Mouse (Mus musculus) MEL (cell line): ENCODE data around the gene Trim63. TPM values are rescaled to one million over a fixed set of nuclear protein-coding genes. Genes with fewer than 3 reads are reported as not detected.

Experiments
- DNase-seq: peaks from one replicate; pipeline ENCODE4 v3.0.0; 2011; ENCODE audit warnings: low read depth, low spot score
- H3K27ac ChIP-seq: 2 replicates; pipeline ENCODE4 v1.5.1; 2012; ENCODE audit warnings: low read depth, mild to moderate bottlenecking, control low read depth, low read length, moderate library complexity; ENCODE audit not compliant: control insufficient read depth
- H3K27me3 ChIP-seq, 2 experiments: fragments of 150-350 bp in 1 of 2; sonication (generic) in 1 of 2; 2 replicates each; pipeline ENCODE4 v1.6.1; 2012; ENCODE audit warnings: low read length in 2 of 2, mild to moderate bottlenecking in 2 of 2, improper control_type of control experiment in 1 of 2, moderate library complexity in 1 of 2; ENCODE audit not compliant: insufficient read depth in 2 of 2, control insufficient read depth in 1 of 2
- H3K36me3 ChIP-seq, 2 experiments: 2 replicates each; pipeline ENCODE4 v1.6.1; 2012 to 2014; ENCODE audit warnings: low read length in 2 of 2, improper control_type of control experiment in 1 of 2, inconsistent platforms in 1 of 2, mild to moderate bottlenecking in 1 of 2; ENCODE audit not compliant: insufficient read depth in 2 of 2, control insufficient read depth in 1 of 2
- H3K4me1 ChIP-seq, 2 experiments: fragments of 150-350 bp in 1 of 2; sonication (generic) in 1 of 2; 2 replicates each; pipeline ENCODE4 v1.6.1; 2012; ENCODE audit warnings: low read length in 2 of 2, improper control_type of control experiment in 1 of 2, mild to moderate bottlenecking in 1 of 2; ENCODE audit not compliant: insufficient read depth in 2 of 2, control insufficient read depth in 1 of 2
- H3K4me3 ChIP-seq, 2 experiments: fragments of 150-350 bp in 1 of 2; sonication (generic) in 1 of 2; 2 replicates each; pipeline ENCODE4 v1.5.1; 2012; ENCODE audit warnings: low read depth in 2 of 2, low read length in 2 of 2, mild to moderate bottlenecking in 2 of 2, moderate library complexity in 2 of 2, control low read depth in 1 of 2, improper control_type of control experiment in 1 of 2; ENCODE audit not compliant: control insufficient read depth in 1 of 2, insufficient read depth in 1 of 2
- H3K79me2 ChIP-seq: 2 replicates; pipeline ENCODE4 v1.6.1; 2012; ENCODE audit warnings: mild to moderate bottlenecking, low read length, moderate library complexity; ENCODE audit not compliant: control insufficient read depth, poor library complexity, insufficient read depth
- H3K9ac ChIP-seq: 2 replicates; pipeline ENCODE4 v1.6.1; 2012; ENCODE audit warnings: low read depth, mild to moderate bottlenecking, control low read depth, low read length, moderate library complexity; ENCODE audit not compliant: control insufficient read depth, poor library complexity, severe bottlenecking
- H3K9me3 ChIP-seq: fragments of 150-350 bp; sonication (generic); replicated peaks from 2 replicates; pipeline ENCODE4 v1.6.1; 2012; ENCODE audit warnings: mild to moderate bottlenecking, low read length, improper control_type of control experiment, moderate library complexity; ENCODE audit not compliant: insufficient read depth
- BHLHE40 ChIP-seq: IDR thresholded peaks from 2 replicates; pipeline ENCODE4 v1.6.1; 2012; ENCODE audit warnings: low read depth, mild to moderate bottlenecking, inconsistent platforms, low read length, improper control_type of control experiment, borderline replicate concordance
- CHD1 ChIP-seq: IDR thresholded peaks from 2 replicates; pipeline ENCODE4 v1.6.1; 2012; ENCODE audit warnings: low read depth, mild to moderate bottlenecking, inconsistent platforms, low read length, improper control_type of control experiment
- CHD2 ChIP-seq: IDR thresholded peaks from 2 replicates; pipeline ENCODE4 v1.6.1; 2011; ENCODE audit warnings: low read length, improper control_type of control experiment
- CTCF ChIP-seq, 3 experiments: IDR thresholded peaks in 2 of 3; conservative IDR thresholded peaks in 1 of 3; 2 replicates each; pipeline ENCODE4 v1.5.1; 2011 to 2012; ENCODE audit warnings: low read length in 3 of 3, low read depth in 2 of 3, mild to moderate bottlenecking in 2 of 3, improper control_type of control experiment in 1 of 3, inconsistent platforms in 1 of 3, mixed read lengths in 1 of 3, moderate library complexity in 1 of 3; ENCODE audit not compliant: control insufficient read depth in 1 of 3, insufficient read depth in 1 of 3, poor library complexity in 1 of 3, severe bottlenecking in 1 of 3
- EP300 ChIP-seq, 2 experiments: IDR thresholded peaks; 2 replicates each; pipeline ENCODE4 v1.6.1; 2011; ENCODE audit warnings: improper control_type of control experiment in 2 of 2, low read length in 2 of 2, low read depth in 1 of 2, mild to moderate bottlenecking in 1 of 2
- HCFC1 ChIP-seq: IDR thresholded peaks from 2 replicates; pipeline ENCODE4 v1.6.1; 2012; ENCODE audit warnings: low read depth, mild to moderate bottlenecking, inconsistent platforms, low read length, improper control_type of control experiment, moderate library complexity
- JUND ChIP-seq: IDR thresholded peaks from 2 replicates; pipeline ENCODE4 v1.6.1; 2011; ENCODE audit warnings: low read depth, mild to moderate bottlenecking, improper control_type of control experiment, low read length
- MAFK ChIP-seq: IDR thresholded peaks from 2 replicates; pipeline ENCODE4 v1.6.1; 2011; ENCODE audit warnings: low read depth, mild to moderate bottlenecking, low read length, improper control_type of control experiment, borderline replicate concordance
- MAX ChIP-seq: IDR thresholded peaks from 2 replicates; pipeline ENCODE4 v1.6.1; 2011; ENCODE audit warnings: low read length, improper control_type of control experiment
- MAZ ChIP-seq: IDR thresholded peaks from 2 replicates; pipeline ENCODE4 v1.6.1; 2012; ENCODE audit warnings: low read depth, mild to moderate bottlenecking, inconsistent platforms, low read length, improper control_type of control experiment
- MXI1 ChIP-seq: IDR thresholded peaks from 2 replicates; pipeline ENCODE4 v1.6.1; 2011; ENCODE audit warnings: mild to moderate bottlenecking, low read depth, low read length, improper control_type of control experiment
- MYB ChIP-seq: IDR thresholded peaks from 2 replicates; pipeline ENCODE4 v1.6.1; 2011; ENCODE audit warnings: mild to moderate bottlenecking, low read depth, low read length, improper control_type of control experiment
- MYC ChIP-seq: IDR thresholded peaks from 2 replicates; pipeline ENCODE4 v1.6.1; 2011; ENCODE audit warnings: low read depth, mild to moderate bottlenecking, low read length, improper control_type of control experiment, moderate library complexity
- NELFE ChIP-seq: IDR thresholded peaks from 2 replicates; pipeline ENCODE4 v1.6.1; 2011; ENCODE audit warnings: low read depth, low read length, improper control_type of control experiment
- POLR2AphosphoS2 ChIP-seq: IDR thresholded peaks from 2 replicates; pipeline ENCODE4 v1.6.1; 2011; ENCODE audit warnings: low read length, improper control_type of control experiment
- POLR2AphosphoS5 ChIP-seq: IDR thresholded peaks from 2 replicates; pipeline ENCODE4 v1.6.1; 2012; ENCODE audit warnings: low read depth, borderline replicate concordance, mild to moderate bottlenecking, inconsistent platforms, low read length, moderate library complexity, mixed read lengths
- RAD21 ChIP-seq: IDR thresholded peaks from 2 replicates; pipeline ENCODE4 v1.6.1; 2011; ENCODE audit warnings: mild to moderate bottlenecking, low read depth, low read length, improper control_type of control experiment
- RCOR1 ChIP-seq: IDR thresholded peaks from 2 replicates; pipeline ENCODE4 v1.6.1; 2012; ENCODE audit warnings: low read depth, mild to moderate bottlenecking, inconsistent platforms, low read length, improper control_type of control experiment
- SMC3 ChIP-seq: IDR thresholded peaks from 2 replicates; pipeline ENCODE4 v1.6.1; 2011; ENCODE audit warnings: low read depth, low read length, improper control_type of control experiment
- TAL1 ChIP-seq: IDR thresholded peaks from 2 replicates; pipeline ENCODE4 v1.6.1; 2012; ENCODE audit warnings: mild to moderate bottlenecking, inconsistent platforms, low read length, moderate library complexity, mixed read lengths
- TCF12 ChIP-seq: IDR thresholded peaks from 2 replicates; pipeline ENCODE4 v1.6.1; 2014; ENCODE audit warnings: low read depth, mild to moderate bottlenecking, inconsistent platforms, low read length, improper control_type of control experiment, moderate library complexity
- ZMIZ1 ChIP-seq: IDR thresholded peaks from 2 replicates; pipeline ENCODE4 v1.6.1; 2012; ENCODE audit warnings: low read depth, mild to moderate bottlenecking, inconsistent platforms, low read length, improper control_type of control experiment, moderate library complexity
- ZNF384 ChIP-seq: IDR thresholded peaks from 2 replicates; pipeline ENCODE4 v1.6.1; 2012; ENCODE audit warnings: low read depth, mild to moderate bottlenecking, inconsistent platforms, low read length, improper control_type of control experiment
- polyA plus RNA-seq, 2 experiments: library from polyadenylated mRNA; stranded (reverse) in 1 of 2; unstranded in 1 of 2; fragments of >175 nt in 1 of 2; fragments of >200 nt in 1 of 2; gene quantifications; 2 replicates each; pipeline versions ENCODE4 v1.2.1 to v1.2.4; 2012; ENCODE audit warnings: low replicate concordance in 2 of 2, low read depth in 1 of 2; ENCODE audit not compliant: insufficient read length in 2 of 2, insufficient read depth in 1 of 2, missing spikeins in 1 of 2
- total RNA-seq: library from RNA; depleted of rRNA; stranded (reverse); fragments of 300-350 nt; gene quantifications from 2 replicates; pipeline ENCODE4 v1.2.3, GENCODE M21; 2012

Trim63 gene
- total and polyA plus RNA-seq, 3 experiments: not detected

DNA sequence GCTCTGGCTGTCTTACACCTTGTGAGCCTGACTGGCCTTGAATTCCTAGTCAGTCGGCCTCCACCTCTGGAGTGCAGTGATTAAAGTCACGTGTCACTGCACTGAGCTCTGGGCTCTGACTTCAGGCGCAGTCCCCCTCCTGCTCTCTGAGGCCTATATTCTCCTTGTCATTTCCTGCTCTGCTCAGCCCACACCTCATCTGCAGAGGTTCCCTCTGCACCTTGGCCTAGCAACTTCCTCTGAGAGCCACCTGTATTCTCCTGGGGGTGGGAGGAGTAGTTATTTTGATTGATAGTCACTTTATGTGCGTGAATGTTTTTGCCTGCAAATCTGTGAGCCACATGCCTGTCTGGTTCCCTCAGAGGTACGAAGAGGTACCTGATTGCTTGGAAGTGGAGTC lies 46.3 kb downstream of the Trim63 start:
- no peak for TF ChIP-seq RAD21
- no peak for TF ChIP-seq CHD2
- TF ChIP-seq TCF12: no peak
- no peak for TF ChIP-seq NELFE
- TF ChIP-seq MXI1: no peak
- no peak for TF ChIP-seq MAX
- TF ChIP-seq MYB: no peak
- no peak for TF ChIP-seq MAZ
- TF ChIP-seq BHLHE40: no peak
- TF ChIP-seq TAL1: no peak
- no peak for TF ChIP-seq HCFC1
- TF ChIP-seq JUND: no peak
- TF ChIP-seq CTCF (IDR thresholded peaks at IDR 0.05 in 2 of 3, conservative IDR thresholded peaks at IDR 0.05 in 1 of 3; ENCODE audit: control insufficient read depth in 1 of 3, insufficient read depth in 1 of 3, low read depth in 2 of 3, low read length in 3 of 3, poor library complexity in 1 of 3, severe bottlenecking in 1 of 3): no peak
- TF ChIP-seq ZMIZ1: no peak
- TF ChIP-seq SMC3: no peak
- no peak for TF ChIP-seq MAFK
- TF ChIP-seq POLR2AphosphoS5: no peak
- TF ChIP-seq POLR2AphosphoS2: no peak
- no peak for TF ChIP-seq RCOR1
- Histone ChIP-seq H3K36me3 (no peaks in the 10 kb centered on the region), H3K4me3 (no peak overlapping the region), H3K9me3 (no peaks in the 10 kb centered on the region), H3K4me1 (peaks cover 0 to 2% of the 10 kb centered on the region in 2 experiments; a peak in 1 of 4 replicates), H3K27ac (no peak overlapping the region), H3K9ac (no peak overlapping the region), H3K79me2 (no peaks in the 10 kb centered on the region), H3K27me3 (no peaks in the 10 kb centered on the region)
- no peak for DNase-seq

DNA sequence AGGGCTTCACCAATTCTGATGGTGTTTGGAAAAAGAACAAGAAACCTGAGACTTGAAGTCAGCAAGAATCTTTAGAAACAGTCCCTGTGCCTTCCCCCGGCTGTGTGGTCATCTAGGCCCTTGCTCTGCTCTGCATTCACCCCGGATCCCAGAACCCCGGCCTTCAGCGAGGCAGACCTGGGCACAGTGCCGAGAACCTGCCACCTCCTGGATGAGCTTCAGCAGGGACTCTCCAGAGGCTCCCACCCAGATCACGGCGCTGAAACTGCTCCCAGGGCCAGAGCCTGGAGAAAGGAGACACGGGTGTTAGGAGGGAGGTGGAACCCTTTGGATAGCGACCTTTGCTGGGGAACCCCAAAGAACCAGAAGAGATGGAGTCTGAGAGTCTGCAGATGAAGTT lies 47.2 kb downstream of the Trim63 start:
- TF ChIP-seq MAX (no peak), BHLHE40 (no peak), CTCF (IDR thresholded peaks at IDR 0.05 in 2 of 3, conservative IDR thresholded peaks at IDR 0.05 in 1 of 3; ENCODE audit: control insufficient read depth in 1 of 3, insufficient read depth in 1 of 3, low read depth in 2 of 3, low read length in 3 of 3, poor library complexity in 1 of 3, severe bottlenecking in 1 of 3) (no peak), EP300 (IDR thresholded peaks at IDR 0.05; ENCODE audit: low read depth in 1 of 2, low read length in 2 of 2) (no peak), ZNF384 (no peak), CHD1 (no peak), RAD21 (no peak), POLR2AphosphoS2 (no peak), MYC (no peak)
- H3K27me3 ChIP-seq: no peaks in the 10 kb centered on the region
- no peak overlapping the region for H3K27ac ChIP-seq
- no peak overlapping the region for H3K4me3 ChIP-seq
- no peaks in the 10 kb centered on the region for H3K9me3 ChIP-seq
- H3K4me1 ChIP-seq: no peaks in the 10 kb centered on the region
- H3K79me2 ChIP-seq: no peaks in the 10 kb centered on the region
- no peak for DNase-seq
- H3K9ac ChIP-seq: no peak overlapping the region
- H3K36me3 ChIP-seq: no peaks in the 10 kb centered on the region
